Mouse (Mus musculus) heart, postnatal 25 days (tissue): Measurements from ENCODE around the gene Actg1. TPM values are rescaled to one million over a fixed set of nuclear protein-coding genes. Genes with fewer than 3 reads are reported as not detected.
A peak's percentile ranks its signal among the peaks of the same experiment; 100 is the strongest.
"Not testable (repeated sequence)": the region's sequence is repeated elsewhere in the genome, so short reads cannot be mapped to it uniquely, and the experiment has no call there.

Experiments used
- DNase-seq: peaks from one replicate; pipeline ENCODE4 v3.0.0; 2022; ENCODE audit warnings: low spot score
- intact Hi-C: fragments of 180-260 bp; cut with DNase I; formaldehyde crosslinking; loops from one replicate; pipeline ENCODE4 v1.15.1; 2025
- total RNA-seq, 2 experiments: library from RNA; stranded (reverse); gene quantifications; 2 replicates each; pipeline ENCODE4 v1.2.3; 2021

The Actg1 gene
- total RNA-seq, 2 experiments from 2014 or later: 282 to 346 TPM

DNA sequence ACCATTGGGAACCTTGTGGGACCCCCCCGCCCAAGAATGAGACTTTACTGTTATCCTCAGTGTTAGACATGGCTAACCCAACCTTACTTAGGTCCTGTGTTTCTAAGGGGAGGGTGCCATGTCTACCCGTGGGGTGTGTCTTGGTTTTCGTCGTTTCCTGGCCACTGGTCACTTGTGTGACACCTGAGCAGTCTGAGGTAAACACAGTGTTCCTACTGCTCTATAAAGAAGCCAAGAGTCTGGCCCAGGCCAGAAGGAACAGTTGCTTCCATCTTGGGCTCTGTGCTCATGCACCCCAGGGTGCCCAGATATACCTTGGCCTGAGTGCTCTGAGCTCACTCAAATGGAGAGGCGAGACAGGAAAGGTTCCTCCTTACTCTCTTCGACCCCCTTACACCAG, 14.5 kb upstream of the Actg1 start:
- intact Hi-C loops: no loop called here
- DNase-seq: no peak

DNA sequence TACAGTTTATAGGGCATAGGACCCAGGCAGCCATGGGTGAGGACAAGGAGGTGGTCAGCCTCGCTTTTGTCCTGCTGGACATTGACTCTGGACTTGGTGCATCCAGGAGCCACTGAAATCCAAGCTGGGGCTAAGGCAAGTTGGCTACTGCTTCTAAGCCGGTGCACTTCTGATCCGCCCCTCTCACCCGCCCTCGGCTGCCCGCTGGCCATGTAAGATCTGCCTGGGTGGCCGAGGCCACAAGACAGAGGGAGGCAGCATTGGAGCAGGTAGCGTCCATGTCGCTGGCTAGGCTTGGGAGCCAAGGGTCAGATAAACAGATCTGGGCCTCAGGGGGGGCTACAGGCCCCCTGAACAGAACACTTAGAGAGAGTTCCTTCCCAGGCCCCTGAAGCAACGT, 13.0 kb upstream of the Actg1 start, which contains the start of gene Fscn2:
Gene Fscn2 (plus strand): TSS at position 240 of the 400 bp plus-strand sequence.
- no peak for DNase-seq
- intact Hi-C loops: no loop called here

- no peak for DNase-seq
- intact Hi-C loops: no loop called here
These were observed 12.4 kb upstream of the Actg1 start for GRCm38 (mm10) chr11:120360755-120361154.

DNA sequence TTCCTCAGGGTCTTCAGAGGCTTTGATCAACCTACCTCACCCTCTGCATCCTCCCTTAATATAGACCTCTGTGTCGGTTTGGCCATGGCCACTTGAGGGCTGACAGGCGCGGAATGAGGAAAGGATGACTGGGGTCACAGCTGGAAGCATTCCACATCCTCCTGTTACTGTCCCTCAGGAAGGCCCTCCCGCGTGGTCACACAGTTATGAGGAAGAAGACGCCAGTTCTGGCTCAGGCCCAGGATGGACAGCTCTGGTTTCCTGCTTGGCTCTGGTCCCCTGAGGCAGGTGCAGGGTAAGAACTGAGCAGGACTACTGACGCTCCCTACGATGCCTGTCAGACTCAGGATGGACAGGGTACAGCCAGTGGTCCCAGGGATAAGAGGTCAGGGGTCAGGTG, 11.7 kb upstream of the Actg1 start:
- intact Hi-C loops: no loop called here
- no peak for DNase-seq

DNA sequence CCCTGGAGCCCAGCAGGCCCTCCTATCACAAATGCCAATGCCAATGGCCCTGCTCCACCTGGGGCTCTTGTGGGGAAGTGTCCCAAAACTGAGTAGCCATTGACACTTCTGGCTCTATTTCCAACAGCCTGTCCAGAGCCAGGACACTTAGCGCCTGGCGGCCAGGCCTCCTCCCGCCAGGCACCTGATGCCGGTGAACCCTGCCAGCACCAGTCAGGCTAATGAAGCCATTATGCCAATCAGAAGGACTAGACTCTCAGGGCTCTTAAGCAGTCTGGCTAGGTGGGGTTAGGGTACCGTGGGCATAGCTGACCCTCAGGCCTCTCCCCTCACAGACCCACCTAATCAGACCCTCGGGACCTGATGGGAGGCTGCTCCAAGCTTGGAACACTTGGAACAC, 11.0 kb upstream of the Actg1 start:
- intact Hi-C loops: loop anchor here (5.0 kb wide), 1 partner anchor 63 kb away; no protein-coding TSS in a partner anchor
- DNase-seq: no peak

- DNase-seq: peak; percentile 68
- intact Hi-C loops: loop anchor here (5.0 kb wide), 1 partner anchor 64 kb away; no protein-coding TSS in a partner anchor
These were observed 9.6 kb upstream of the Actg1 start for GRCm38 (mm10) chr11:120357791-120358401.

GRCm38 (mm10) chr11:120356900-120357299, 8.6 kb upstream of the Actg1 start:
- DNase-seq: no peak

DNA sequence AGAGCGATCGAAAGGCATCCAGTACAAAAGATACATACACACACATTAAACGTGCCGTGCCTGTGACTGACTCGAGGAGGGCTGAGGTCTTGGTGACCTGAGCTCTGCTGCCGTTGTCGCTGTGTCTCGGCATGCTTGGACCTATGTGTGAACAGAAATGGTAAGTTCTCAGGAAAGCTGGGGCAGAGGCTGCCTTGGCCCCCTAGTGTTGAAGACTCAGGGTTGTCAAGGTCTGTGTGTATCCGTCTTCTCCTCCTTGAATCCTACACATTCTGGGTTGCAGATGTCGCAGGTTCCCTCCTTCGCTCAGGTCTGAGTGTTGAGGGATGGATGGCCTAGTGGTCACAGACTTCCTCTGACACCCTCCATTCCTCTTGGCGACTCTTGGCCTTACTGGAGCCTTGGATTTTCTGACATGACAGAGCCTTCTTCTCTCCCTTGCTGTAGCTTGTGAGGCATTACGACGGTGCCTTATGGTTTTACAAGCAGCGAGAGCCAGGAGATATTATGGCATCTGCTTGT, 8.0 kb upstream of the Actg1 start:
- DNase-seq: no peak
- intact Hi-C loops: loop anchor here (5.0 kb wide), 1 partner anchor 66 kb away; no protein-coding TSS in a partner anchor

More at GRCm38 (mm10) chr11:120356900-120357299, 8.6 kb upstream of the Actg1 start:
- intact Hi-C loops: loop anchor here (5.0 kb wide), 1 partner anchor 65 kb away; no protein-coding TSS in a partner anchor

DNA sequence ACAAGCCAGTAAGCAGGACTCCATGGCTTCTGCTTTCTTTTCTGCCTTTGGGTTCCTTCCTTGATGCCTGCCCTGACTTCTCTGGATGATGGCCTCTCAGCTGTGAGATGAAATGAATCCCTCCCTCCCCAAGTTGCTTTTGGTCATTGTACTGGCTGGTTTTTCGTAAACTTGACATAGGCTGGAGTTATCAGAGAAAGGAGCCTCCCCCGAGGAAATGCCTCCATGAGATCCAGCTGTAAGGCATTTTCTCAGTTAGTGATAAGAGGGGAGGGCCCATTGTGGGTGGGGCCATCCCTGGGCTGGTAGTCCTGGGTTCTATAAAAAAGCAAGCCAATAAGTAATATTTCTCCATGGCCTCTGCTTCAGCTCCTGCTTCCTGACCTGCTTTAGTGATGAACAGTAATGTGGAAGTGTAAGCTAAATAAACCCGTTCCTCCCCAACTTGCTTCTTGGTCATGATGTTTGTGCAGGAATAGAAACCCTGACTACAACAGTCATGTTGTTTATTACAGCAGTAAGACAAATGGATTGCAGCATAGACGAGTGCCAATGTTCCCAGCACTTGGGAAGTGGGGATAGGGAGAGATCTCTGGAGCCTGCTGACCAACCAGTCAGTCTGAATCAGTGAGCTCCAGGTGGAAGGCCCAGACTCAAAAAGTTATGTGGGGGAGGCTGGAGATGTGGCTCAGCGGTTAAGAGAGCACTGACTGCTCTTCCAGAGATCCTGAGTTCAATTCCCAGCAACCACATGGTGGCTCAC, 7.1 kb upstream of the Actg1 start:
- intact Hi-C loops: loop anchor here (5.0 kb wide), 1 partner anchor 67 kb away; no protein-coding TSS in a partner anchor

GRCm38 (mm10) chr11:120354304-120355276, 6.2 kb upstream of the Actg1 start:
- intact Hi-C loops: loop anchor here (5.0 kb wide), 1 partner anchor 68 kb away; no protein-coding TSS in a partner anchor
- DNase-seq: no peak

More for the DNA sequence above, 7.1 kb upstream of the Actg1 start:
- no peak for DNase-seq

GRCm38 (mm10) chr11:120353500-120354303, 5.4 kb upstream of the Actg1 start:
- intact Hi-C loops: loop anchor here (2.0 kb wide), 2 partner anchors 15 to 25 kb away; partner anchors contain the start of gene Faap100
- peak; percentile 91 for DNase-seq

GRCm38 (mm10) chr11:120352571-120353290, 4.4 kb upstream of the Actg1 start:
- DNase-seq: no peak
- intact Hi-C loops: loop anchor here (2.0 kb wide), 2 partner anchors 16 to 26 kb away; partner anchors contain the start of gene Faap100

- not testable (repeated sequence) for DNase-seq
- intact Hi-C loops: loop anchor here (2.0 kb wide), 2 partner anchors 17 to 27 kb away; partner anchors contain the start of gene Faap100
These were observed 3.7 kb upstream of the Actg1 start for GRCm38 (mm10) chr11:120352093-120352350.

DNA sequence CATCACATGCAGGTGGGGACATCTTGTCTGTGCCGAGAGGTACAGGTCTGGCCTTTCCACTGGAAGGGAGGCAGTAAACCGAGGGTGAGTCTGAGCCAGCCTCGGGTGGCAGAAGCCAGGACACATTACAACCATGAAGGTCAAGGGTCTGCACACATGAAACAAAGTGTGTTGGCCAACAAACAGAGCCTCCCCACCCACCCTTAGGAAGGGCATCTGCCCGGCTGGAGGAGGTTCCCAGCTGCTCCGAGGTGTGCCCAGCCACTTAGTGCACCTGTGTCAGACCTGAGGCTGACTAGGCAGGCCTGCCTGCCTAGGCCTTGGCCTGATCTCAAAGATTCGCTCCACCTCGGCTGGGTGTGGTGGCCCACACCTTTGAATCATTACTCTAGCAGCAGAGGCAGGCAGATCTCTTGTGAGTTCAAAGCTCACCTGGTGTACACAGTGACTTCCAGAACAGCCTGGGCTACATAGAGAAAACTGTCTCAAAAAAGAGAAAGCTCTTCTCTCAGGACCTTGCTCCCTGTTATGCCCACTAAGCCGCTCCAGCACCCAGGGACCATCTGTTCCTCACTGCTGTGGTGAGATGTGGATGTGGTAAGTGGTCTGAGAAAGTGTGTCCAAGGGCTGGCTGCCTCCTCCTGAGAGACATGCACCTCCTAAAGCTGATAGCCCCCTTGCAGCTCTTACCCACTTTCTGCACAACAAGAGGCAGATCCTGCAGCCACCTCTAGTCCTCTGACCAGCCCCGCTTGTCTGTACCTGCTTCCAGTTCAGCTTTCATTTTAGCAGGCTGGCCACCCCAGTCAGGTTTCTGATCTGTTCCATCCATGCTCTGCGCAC, 3.1 kb upstream of the Actg1 start:
- intact Hi-C loops: loop anchor here (2.0 kb wide), 2 partner anchors 17 to 27 kb away; partner anchors contain the start of gene Faap100
- no peak for DNase-seq

- intact Hi-C loops: no loop called here
- DNase-seq: no peak
These were observed 2.4 kb upstream of the Actg1 start for GRCm38 (mm10) chr11:120350711-120351110.

DNA sequence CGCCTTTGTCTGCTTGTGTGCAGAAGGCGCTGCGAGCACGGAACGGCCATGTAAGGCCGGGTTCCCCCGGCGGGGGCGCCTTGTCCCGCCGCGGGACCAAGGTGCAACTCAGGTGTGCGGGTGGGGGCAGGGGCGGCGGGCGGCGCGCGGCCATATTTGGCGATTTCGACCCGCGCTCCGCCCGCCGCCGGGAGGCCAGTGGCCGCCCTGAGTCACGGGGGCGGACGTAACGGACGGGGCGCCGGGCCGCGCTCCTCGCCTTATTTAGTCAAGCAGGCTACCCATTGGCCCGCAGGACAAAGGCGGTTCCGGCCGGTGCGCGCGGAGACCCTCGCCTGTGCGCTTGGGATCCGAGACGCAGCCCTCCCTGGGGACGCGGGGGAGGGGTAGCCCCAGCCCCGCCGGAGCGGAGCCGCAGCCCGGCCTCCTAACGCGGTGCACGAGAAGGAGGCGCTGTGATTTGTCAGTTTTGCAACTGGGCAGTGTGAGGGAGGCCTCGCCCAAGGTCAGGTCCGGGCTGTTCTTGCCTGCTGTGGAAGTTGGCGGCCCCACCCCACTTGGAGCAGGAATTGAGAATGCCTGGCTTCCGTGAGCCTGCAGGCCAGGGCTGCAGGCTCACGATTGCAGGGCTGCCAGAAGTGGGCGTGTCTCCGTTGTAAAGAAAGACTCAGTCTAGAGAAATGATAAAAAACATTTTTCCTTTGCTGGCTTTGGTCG, 1.8 kb upstream of the Actg1 start:
- intact Hi-C loops: loop anchor here (5.0 kb wide), 1 partner anchor 113 kb away; no protein-coding TSS in a partner anchor
- DNase-seq: peak; percentile 96
